Mouse (Mus musculus): ENCODE measurements at regions not wholly inside any gene's neighbourhood (a gene's known extent, or its start where the extent isn't known, plus 50 kb on each side); places are given as distances from the start of the nearest gene placed in this dataset.

DNA sequence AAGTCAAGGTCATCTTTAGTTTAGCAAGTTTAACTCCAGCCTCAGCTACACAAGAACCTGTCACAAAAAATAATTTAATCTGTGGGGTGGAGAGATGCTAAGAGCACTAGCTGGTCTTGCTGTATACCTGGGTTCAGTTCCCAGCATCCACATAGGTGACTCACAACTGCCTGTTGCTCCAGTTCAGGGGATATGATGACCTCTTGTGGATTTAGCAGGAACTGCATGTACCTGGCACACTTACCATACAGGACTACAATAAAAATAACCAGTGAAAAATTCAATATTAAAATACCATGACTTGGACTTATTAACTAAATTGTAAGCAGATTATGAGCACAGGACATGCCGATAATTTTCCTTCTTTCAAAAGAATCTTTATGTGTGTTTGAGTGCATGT is 206.1 kb upstream of the Bmper start:
- no peak for DNase-seq (ENCODE audit: extremely low read depth, insufficient read length, low spot score)

GRCm38 (mm10) chr9:23024061-23024460 is 198.8 kb upstream of the Bmper start:
- DNase-seq (ENCODE audit: extremely low read depth, insufficient read length, low spot score) = no peak

GRCm38 (mm10) chr9:23025247-23025646 is 197.6 kb upstream of the Bmper start:
- DNase-seq (ENCODE audit: extremely low read depth, insufficient read length, low spot score) = no peak

DNA sequence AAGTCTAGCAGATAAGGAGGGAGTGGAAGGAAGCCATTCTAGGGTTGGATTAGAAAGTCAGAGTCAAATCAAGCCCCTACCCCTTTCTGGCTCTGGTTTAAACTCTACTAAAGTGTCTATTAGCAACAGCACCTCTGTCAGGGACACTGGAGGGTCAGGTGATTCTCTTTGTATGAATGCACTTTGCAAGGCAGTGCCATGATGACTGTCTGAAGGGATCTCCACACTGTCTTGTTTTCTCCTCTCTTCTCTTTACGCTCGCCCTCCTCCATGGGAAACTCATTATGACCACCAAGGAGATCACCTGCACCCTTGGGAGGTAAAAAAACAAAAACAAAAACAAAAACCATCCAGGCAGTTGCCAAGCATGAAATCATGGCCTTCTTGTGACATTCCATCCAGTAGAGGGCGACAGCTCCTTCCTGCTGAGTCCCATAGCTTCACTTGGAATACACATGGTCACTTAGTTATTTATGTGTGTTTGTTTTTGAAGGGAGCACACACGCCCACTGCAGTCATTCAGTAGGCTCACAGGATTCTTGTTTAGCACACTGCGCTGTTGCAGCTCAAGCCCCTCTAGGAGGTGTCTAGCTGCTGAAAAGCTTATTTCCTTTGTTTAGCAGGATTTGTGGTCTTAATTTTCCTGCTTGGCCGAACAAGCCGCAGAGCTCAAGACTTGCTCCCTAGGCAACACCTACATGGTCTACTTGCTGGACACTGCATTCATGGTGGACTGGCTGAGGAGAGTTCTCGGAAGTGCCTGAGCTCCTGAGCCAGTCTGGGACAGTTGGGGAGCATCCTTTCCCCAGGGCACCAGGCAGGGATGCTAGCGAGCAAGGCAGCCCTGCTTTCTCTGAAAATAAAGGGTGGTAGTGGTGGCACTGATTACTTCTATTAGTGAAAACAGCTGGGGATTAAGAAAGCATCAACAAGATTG is 195.2 kb upstream of the Bmper start:
- DNase-seq (ENCODE audit: extremely low read depth, insufficient read length, low spot score) = no peak

GRCm38 (mm10) chr9:23029421-23029820 is 193.5 kb upstream of the Bmper start:
- DNase-seq (ENCODE audit: extremely low read depth, insufficient read length, low spot score) = no peak

DNA sequence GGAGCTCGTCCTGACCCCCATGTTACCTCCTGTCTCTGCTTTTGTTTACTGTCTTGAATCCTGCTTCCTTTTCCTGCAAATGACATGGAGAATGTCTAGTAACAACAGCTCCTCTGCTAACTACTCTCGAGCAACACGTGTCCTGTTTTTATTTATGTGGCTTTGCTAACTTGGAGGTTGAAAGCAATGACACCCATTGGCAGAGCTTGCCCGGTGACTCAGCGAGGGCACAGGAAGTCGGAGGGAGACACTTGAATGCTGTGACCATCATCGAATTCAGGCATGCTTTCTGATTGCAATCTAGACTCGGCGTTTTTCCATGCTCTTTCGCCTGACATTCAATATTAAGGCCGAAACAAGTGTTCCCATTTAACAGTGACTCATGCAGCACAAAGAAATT is 192.7 kb upstream of the Bmper start:
- peak; percentile 60 for DNase-seq (ENCODE audit: extremely low read depth, insufficient read length, low spot score)

DNA sequence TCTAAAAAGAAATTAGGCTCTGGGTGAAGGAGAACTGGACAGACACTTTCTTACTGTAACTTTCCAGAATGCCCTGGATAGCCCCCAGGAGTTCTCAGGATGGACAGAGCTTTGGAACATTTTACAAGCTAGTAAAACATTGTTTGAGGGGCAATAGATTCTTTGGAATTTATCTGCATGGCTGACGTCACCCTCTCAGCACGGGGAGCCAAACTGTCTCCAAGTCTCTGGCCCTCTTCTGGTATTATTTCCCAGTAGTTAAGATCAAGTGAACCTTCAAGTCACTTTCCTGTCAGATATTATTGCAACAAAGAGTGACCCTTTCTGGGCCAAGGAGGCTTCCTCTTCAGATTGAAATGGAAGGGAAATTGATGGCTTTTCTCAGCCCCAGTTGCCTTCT is 192.3 kb upstream of the Bmper start:
- no peak for DNase-seq (ENCODE audit: extremely low read depth, insufficient read length, low spot score)

DNA sequence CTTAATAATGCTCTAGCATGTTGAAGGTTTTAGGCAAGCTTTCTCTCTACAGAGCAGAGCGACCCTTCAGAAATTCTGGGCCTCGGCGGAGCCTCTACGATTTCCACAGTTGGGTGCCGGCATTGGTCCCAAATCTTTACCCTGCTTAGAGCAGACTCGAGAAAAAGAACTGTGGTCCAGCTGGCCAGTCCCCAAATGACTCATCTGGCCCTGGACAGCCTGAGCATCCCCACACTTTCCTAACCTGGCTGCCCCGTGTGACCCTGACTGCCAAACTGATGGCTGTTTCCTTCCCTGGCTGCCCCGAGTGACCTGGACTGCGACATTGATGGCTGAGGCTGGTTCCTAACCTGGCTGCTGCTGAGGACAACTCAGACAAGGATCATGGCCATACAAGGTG is 191.0 kb upstream of the Bmper start:
- DNase-seq (ENCODE audit: extremely low read depth, insufficient read length, low spot score) = peak; percentile 35

GRCm38 (mm10) chr9:23035306-23035705 is 187.6 kb upstream of the Bmper start:
- DNase-seq (ENCODE audit: extremely low read depth, insufficient read length, low spot score) = no peak

DNA sequence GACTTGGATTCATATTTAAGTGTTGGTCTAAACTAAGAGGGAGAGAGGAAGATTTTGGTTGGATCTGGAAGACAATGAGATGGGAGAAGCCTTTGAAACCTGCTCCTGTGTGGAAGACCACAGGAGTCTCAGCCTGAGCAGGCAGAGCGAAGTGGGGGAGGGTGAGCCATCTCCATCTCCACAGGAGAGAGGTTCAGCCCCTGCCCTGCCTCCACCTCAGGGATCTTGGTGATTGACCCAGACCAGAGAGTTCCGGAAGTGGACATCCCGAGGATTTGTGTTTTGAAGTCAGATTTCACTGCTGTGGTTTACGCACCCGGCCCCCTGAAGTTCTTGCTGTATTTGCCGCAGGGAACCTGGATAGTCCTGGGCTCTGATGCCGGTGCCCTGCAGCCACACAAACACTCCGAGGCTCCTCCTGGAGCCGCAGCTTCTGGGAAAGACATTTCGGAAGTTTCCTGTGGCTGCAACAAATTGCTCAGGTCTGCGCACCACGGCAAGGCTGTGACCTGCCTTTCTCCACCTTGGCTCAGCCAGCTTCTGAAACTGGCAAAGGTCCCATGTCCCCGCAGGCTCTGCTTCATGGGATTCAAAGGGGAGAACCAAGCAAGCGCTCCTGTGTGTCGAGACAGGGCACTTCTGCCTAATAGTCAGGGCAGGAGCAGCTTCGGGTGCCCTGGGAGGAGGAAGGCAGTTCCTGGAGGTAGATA is 186.8 kb upstream of the Bmper start:
- no peak for DNase-seq (ENCODE audit: extremely low read depth, insufficient read length, low spot score)

GRCm38 (mm10) chr9:23037513-23037914 is 185.4 kb upstream of the Bmper start:
- DNase-seq (ENCODE audit: extremely low read depth, insufficient read length, low spot score) = no peak

GRCm38 (mm10) chr9:23039588-23039987 is 183.3 kb upstream of the Bmper start:
- DNase-seq (ENCODE audit: extremely low read depth, insufficient read length, low spot score) = no peak

DNA sequence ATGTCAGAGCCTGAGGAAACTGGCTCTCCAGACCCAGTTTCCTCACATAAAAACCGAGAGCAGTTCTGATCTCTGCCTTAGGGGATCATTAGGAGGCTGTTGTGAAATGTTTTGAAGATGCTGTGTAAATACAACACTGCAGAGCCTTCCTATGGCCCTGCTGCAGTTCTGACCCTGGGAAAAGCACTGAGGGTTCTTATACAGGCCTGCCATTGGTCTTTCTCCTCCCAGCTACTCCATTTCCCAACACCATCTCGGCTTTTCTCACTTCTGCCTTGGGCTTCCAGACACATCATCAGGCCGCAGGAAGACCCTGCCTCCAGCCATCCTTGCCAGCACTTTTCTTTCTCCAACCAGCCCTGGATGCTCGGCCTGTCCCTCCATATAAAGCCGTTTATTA is 181.9 kb upstream of the Bmper start:
- DNase-seq (ENCODE audit: extremely low read depth, insufficient read length, low spot score) = no peak

DNA sequence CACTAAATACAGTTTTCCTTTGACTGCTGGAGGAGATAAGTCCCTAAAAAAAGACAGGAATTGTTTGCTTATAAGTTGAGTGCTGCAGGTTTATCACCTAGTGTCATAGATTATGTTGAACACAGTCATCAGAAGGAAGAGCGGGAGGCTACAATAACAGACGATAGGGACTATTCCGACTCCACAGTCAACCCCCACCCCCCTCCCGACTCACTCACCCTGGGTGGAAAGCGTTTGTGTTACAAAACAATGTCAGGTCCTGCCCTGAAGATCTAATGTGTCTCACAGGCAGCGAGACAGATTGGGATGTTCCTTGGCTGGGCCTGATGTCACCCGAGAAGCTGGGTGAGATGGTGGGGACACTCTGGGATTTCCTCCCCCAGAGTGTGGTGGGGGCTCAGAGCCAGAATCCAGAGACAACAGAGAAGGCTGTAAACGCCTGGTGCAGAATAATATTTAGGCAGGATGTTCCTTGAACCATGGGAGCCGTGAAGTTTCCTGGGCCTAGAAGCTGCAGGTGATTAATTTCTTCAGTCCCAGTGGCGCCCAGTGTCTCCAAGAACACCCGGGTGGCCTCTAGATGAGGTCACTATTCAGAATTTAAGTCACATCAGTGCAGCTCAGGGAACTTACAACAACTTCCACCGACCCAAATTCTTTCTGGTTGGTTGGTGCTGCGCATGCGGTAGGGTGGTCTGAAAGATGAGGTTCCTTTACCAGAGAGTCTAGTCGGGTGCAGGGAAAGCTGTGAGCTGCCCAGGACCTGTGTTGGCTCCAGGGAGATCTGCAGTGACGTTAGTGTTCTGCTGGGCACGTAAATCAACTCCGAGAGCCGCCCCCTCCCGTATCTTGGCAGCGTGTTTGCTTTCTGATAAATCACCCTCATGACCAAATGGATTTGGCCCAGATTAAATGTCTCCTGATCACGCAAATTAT is 181.1 kb upstream of the Bmper start:
- no peak for DNase-seq (ENCODE audit: extremely low read depth, insufficient read length, low spot score)

GRCm38 (mm10) chr9:23043006-23043405 is 179.9 kb upstream of the Bmper start:
- DNase-seq (ENCODE audit: extremely low read depth, insufficient read length, low spot score) = no peak

- DNase-seq (ENCODE audit: extremely low read depth, insufficient read length, low spot score) = no peak
These were observed 177.4 kb upstream of the Bmper start for GRCm38 (mm10) chr9:23045486-23045885.

- no peak for DNase-seq (ENCODE audit: extremely low read depth, insufficient read length, low spot score)
These were observed 172.1 kb upstream of the Bmper start for GRCm38 (mm10) chr9:23050751-23051150.

DNA sequence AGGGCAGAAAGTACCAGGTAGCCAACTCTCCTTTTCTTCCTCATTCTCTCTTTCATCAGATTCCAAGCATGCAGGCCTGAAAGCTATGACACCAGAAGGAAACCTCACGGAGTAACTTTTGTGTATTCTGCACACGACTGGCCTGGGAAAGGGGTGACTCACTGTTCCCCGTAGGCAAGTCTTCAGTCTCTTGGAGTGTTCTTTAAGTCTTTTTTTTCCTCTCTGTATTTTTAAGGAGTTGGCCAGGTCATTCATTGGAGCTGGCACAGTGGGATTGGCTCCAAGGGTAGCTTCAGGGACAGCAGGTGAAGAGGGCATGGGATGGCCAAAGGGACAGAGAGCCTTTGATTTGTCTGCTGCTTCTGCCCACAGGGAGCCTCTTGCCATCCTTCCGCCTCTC is 163.3 kb upstream of the Bmper start:
- DNase-seq (ENCODE audit: extremely low read depth, insufficient read length, low spot score) = peak; percentile 10

- no peak for DNase-seq (ENCODE audit: extremely low read depth, insufficient read length, low spot score)
These were observed 162.3 kb upstream of the Bmper start for GRCm38 (mm10) chr9:23060526-23060925.

DNA sequence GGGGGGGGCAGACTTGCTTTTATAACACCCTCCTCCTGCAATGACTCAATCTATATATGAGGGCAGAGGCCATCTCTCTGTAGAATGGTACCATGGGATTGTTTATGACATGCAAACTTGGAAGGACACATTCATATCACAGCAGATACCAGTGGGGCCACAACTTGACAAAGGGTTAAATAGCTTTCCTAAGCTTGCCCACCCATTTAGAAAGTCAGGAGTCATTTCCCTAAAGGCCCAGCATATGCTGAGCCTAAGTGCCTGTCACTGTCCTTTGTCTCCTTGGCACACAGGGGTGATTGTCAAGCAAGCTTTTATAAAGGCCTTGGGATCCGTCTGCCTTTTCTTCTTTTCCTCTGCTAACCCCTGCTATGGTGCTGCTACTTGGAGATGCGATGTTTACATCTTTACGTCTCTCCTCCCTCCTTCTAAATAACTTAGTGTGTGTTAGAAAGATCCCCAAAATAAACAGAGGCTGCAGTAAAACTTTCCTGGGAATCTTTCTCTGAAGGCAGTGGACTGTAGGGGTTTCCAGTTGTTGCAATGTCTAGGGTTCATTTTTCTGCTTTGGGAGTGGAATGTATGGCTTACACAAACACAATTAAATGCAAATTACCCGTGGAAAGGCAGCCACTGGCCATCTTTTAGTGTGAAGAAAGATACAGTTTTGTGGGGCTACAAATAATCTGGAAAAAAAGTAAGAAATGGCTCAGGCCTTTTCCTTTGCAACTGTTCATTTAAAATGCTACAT is 161.5 kb upstream of the Bmper start:
- no peak for DNase-seq (ENCODE audit: extremely low read depth, insufficient read length, low spot score)

All from 3134 (cell line).